In genomic region chr9:64020171-64020605, GRCm38 (mm10) we compare ENCODE assay signal across 8 mouse cellular contexts. TPM values are rescaled to one million over a fixed set of nuclear protein-coding genes. Genes with fewer than 3 reads are reported as not detected.
DNase-seq lines count a peak whose midpoint lies in the region; ATAC-seq and TF ChIP-seq lines count a peak whose summit lies in the region.

No protein-coding gene starts in this region.

- H3K4me1 ChIP-seq in heart, embryonic 14.5 days (ENCODE audit: control insufficient read depth in 2 of 2, insufficient read depth in 2 of 2, low read length in 2 of 2), result peaks cover 12 to 37% of the 10 kb centered on the region in 2 experiments
- H3K4me1 ChIP-seq in limb, embryonic 15.5 days, result peaks cover 51% of the 10 kb centered on the region

- H3K4me2 ChIP-seq in heart, embryonic 14.5 days (ENCODE audit: low read length), result peak overlapping the region; percentile 96
- peak overlapping the region; percentile 95 for H3K4me2 ChIP-seq in limb, embryonic 15.5 days
- peak overlapping the region; percentile 98 for H3K4me2 ChIP-seq in myocyte (ENCODE audit: low read depth)

- peak; percentile 54 for TF ChIP-seq POLR2A in myocyte (IDR thresholded peaks at IDR 0.05; ENCODE audit: insufficient read length, low read depth)

- no peaks in the 10 kb centered on the region for H3K79me2 ChIP-seq in myocyte (ENCODE audit: control insufficient read depth, insufficient read depth)

- H3ac ChIP-seq in myocyte (ENCODE audit: control insufficient read depth, insufficient read length), result peak overlapping the region; percentile 71

- no peaks in the 10 kb centered on the region for H3K9me3 ChIP-seq in heart, embryonic 14.5 days (ENCODE audit: control insufficient read depth, low read length)
- H3K9me3 ChIP-seq in limb, embryonic 15.5 days, result no peaks in the 10 kb centered on the region

- H3K4me3 ChIP-seq in heart, embryonic 14.5 days (ENCODE audit: control insufficient read depth in 1 of 2, insufficient read depth in 1 of 2, low read depth in 1 of 2, low read length in 2 of 2), result peak overlapping the region; percentile 79 to 98
- H3K4me3 ChIP-seq in limb, embryonic 15.5 days, result peak overlapping the region; percentile 62
- peak overlapping the region; percentile 39 for H3K4me3 ChIP-seq in myocyte

- no peaks in the 10 kb centered on the region for H3K27me3 ChIP-seq in heart, embryonic 14.5 days (ENCODE audit: control insufficient read depth, insufficient read depth, low read length)
- no peaks in the 10 kb centered on the region for H3K27me3 ChIP-seq in limb, embryonic 15.5 days
- H3K27me3 ChIP-seq in myocyte (ENCODE audit: control insufficient read depth, insufficient read depth, insufficient read length), result no peaks in the 10 kb centered on the region

- under 1% methylated on average over 50 of the region's 50 CpGs for WGBS in heart, embryonic 14.5 days
- under 1% methylated on average over 50 of the region's 50 CpGs for WGBS in limb, embryonic 15.5 days

- ATAC-seq in heart, embryonic 14.5 days (ENCODE audit: insufficient number of reproducible peaks, insufficient read depth, low FRiP score, low read depth), result no peak
- ATAC-seq in limb, embryonic 15.5 days (ENCODE audit: insufficient number of reproducible peaks, low FRiP score, low TSS enrichment, low read depth), result no peak

- peak overlapping the region; percentile 94 to 97 for H3K27ac ChIP-seq in heart, embryonic 14.5 days (replicated peaks in 1 of 2; ENCODE audit: control insufficient read depth in 1 of 2, insufficient read depth in 1 of 2, low read depth in 2 of 2, low read length in 2 of 2)
- H3K27ac ChIP-seq in limb, embryonic 15.5 days, result peak overlapping the region; percentile 96

- H3K9ac ChIP-seq in heart, embryonic 14.5 days (ENCODE audit: low read length), result peak overlapping the region; percentile 93
- H3K9ac ChIP-seq in limb, embryonic 15.5 days, result peak overlapping the region; percentile 95

- H3K36me3 ChIP-seq in heart, embryonic 14.5 days (ENCODE audit: control insufficient read depth, insufficient read depth, low read length), result peaks cover 20% of the 10 kb centered on the region; the same call in 1 of the 2 replicates
- no peaks in the 10 kb centered on the region for H3K36me3 ChIP-seq in limb, embryonic 15.5 days
- no peaks in the 10 kb centered on the region for H3K36me3 ChIP-seq in myocyte (ENCODE audit: control insufficient read depth, insufficient read depth)

- peak; percentile 16 for DNase-seq in right cerebral cortex, postnatal 4 days
- no peak for DNase-seq in right cerebral cortex, postnatal 25 days
- peak; percentile 56 for DNase-seq in embryo, embryonic 10.5 days (ENCODE audit: low spot score)
- DNase-seq in c-Kit-positive CD71-positive TER-119-positive erythroid progenitor cells, embryonic 14.5 days (ENCODE audit: low spot score), result no peak
- DNase-seq in urinary bladder, postnatal 25 days (ENCODE audit: low spot score), result no peak

TF ChIP-seq in myocyte, 11 proteins besides CTCF, POLR2A, EP300 and RAD21:
- TF ChIP-seq POLR2AphosphoS2 (IDR thresholded peaks at IDR 0.05; ENCODE audit: insufficient read length, low read depth) (no peak), TCF3 (IDR thresholded peaks at IDR 0.05; ENCODE audit: insufficient read length, low read depth) (no peak), MYOG (IDR thresholded peaks at IDR 0.05; ENCODE audit: control insufficient read depth in 1 of 3, insufficient read depth in 1 of 3, insufficient read length in 2 of 3, low read depth in 2 of 3) (peak in 2 of 3 experiments; percentile 41 to 57), E2F4 (IDR thresholded peaks at IDR 0.05; ENCODE audit: insufficient read depth) (no peak), USF1 (IDR thresholded peaks at IDR 0.05; ENCODE audit: low read depth) (no peak), MAX (IDR thresholded peaks at IDR 0.05; ENCODE audit: low read depth) (no peak), MYOD1 (IDR thresholded peaks at IDR 0.05; ENCODE audit: control insufficient read depth in 1 of 3, insufficient read length in 2 of 3, low read depth in 2 of 3) (peak in 1 of 3 experiments; percentile 77), REST (IDR thresholded peaks at IDR 0.05; ENCODE audit: insufficient read depth, insufficient read length) (no peak), SRF (IDR thresholded peaks at IDR 0.05; ENCODE audit: control insufficient read depth, insufficient read length, low read depth) (no peak)

RNA-seq across cellular contexts. Expression of gene Smad6, which starts 1.7 kb away (rescaled TPM):
- polyA plus RNA-seq in heart, embryonic 14.5 days (2014; fragmentation: Nextera tagmentation; extraction: Ambion mirVana), result 18.7 and 30.8 TPM in 2 replicates
- 7.1 and 9.4 TPM in 2 replicates for polyA plus RNA-seq in limb, embryonic 15.5 days (2015; fragmentation: Nextera tagmentation; extraction: Ambion mirVana)
- 1.5 TPM for polyA plus RNA-seq in myocyte (2012; fragmentation: generic; extraction: Trizol)

Comparison
In these comparisons a context has a peak if more than half of its experiments do, and no peak if none do; other contexts are left out.
1. DNase-seq: peak in right cerebral cortex, postnatal 4 days (single experiment) and embryo, embryonic 10.5 days (single experiment); none in right cerebral cortex, postnatal 25 days (single experiment), c-Kit-positive CD71-positive TER-119-positive erythroid progenitor cells, embryonic 14.5 days (single experiment) and urinary bladder, postnatal 25 days (single experiment).
2. Peak in every context shown above with its lines, with median percentiles within 50 percentile points of each other: H3K4me2 ChIP-seq and H3K4me3 ChIP-seq.